Mouse (Mus musculus) kidney, postnatal 4 days (tissue): Measurements from ENCODE around the gene Hspa1l.

ENCODE experiments used
- DNase-seq, 2 experiments: peaks; one replicate each; pipeline ENCODE4 v3.0.0; 2021; ENCODE audit warnings: mixed read lengths in 2 of 2

The Hspa1l gene

GRCm38 (mm10) chr17:35027277-35028068 lies 55.0 kb downstream of the Hspa1l start, which contains the start of gene Sapcd1:
Gene Sapcd1, minus strand, starts transcription at chr17:35028016.
- peak; percentile 42 to 43 for DNase-seq

GRCm38 (mm10) chr17:35028315-35028714 lies 55.8 kb downstream of the Hspa1l start:
- DNase-seq: no peak
